Mouse (Mus musculus) spleen, adult 2 months (tissue): ENCODE results near the gene Slc12a8.

Source experiments
- CTCF ChIP-seq: fragments of 200-500 bp; IDR thresholded peaks from 2 replicates; pipeline ENCODE4 v1.5.1; 2011; ENCODE audit warnings: mild to moderate bottlenecking, inconsistent platforms; ENCODE audit not compliant: insufficient read depth, insufficient read length, insufficient replicate concordance; ENCODE audit errors: extremely low read depth
- POLR2A ChIP-seq: fragments of 200-500 bp; IDR thresholded peaks from 2 replicates; pipeline ENCODE4 v1.6.1; 2011; ENCODE audit warnings: low read depth, low read length, inconsistent platforms

- no peak for TF ChIP-seq CTCF
- no peak for TF ChIP-seq POLR2A
These were observed 112.4 kb downstream of the Slc12a8 start for GRCm38 (mm10) chr16:33629539-33629938.
